Mouse (Mus musculus) cerebellum, adult 2 months (tissue): ENCODE results near the gene Srrm3.

ENCODE experiments used
- CTCF ChIP-seq: fragments of 200-500 bp; IDR thresholded peaks from 2 replicates; pipeline ENCODE4 v1.5.1; 2011; ENCODE audit warnings: low read depth, mild to moderate bottlenecking, control low read depth, low read length, moderate library complexity, borderline replicate concordance; ENCODE audit not compliant: insufficient read depth
- POLR2A ChIP-seq: fragments of 200-500 bp; IDR thresholded peaks from 2 replicates; pipeline ENCODE4 v1.6.1; 2011; ENCODE audit warnings: low read length, control low read depth, borderline replicate concordance; ENCODE audit not compliant: insufficient read depth

DNA sequence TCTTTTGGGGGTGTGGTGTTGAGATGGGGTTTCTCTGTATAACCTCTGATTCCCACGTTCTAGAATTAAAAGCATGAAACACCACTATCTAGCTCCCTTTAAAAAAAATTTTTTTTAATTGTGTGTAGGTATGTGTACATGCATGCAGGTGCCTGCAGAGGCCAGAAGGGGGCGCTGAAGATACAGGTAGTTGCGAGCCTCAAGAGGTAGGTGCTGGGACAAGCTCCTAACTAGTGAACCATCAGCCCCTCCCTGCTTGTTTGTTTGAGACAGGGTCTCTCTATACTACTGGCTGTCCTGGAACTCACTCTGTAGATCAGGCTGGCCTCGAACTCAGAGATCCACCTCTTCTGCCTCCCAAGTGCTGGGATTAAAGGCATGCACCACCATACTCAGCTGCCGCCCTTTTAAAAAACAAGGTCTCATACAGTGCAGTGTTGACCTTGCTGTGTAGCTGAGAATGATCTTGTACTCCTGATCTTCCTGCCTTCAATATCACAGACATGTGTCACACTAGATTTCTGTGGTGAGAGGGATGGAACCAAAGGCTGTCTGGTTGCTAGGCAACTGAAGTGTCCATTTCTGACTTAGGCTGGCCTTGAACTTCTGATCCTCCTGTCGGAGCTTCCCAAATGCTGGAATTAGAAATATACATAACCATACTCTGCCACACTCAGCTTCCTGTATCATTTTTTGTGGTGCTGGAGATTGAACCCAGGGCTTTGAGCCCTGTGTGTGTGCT lies 94.8 kb downstream of the Srrm3 start:
- TF ChIP-seq POLR2A (no peak), CTCF (no peak)
